Mouse (Mus musculus): ENCODE results near the gene Tmem125. TPM values are rescaled to one million over a fixed set of nuclear protein-coding genes. Genes with fewer than 3 reads are reported as not detected.

Gene Tmem125
- total RNA-seq (2021): under 1 TPM; 0.14 to 0.23 TPM
- long read RNA-seq, experiment 1: 0 reads
- long read RNA-seq, experiment 2, partial matches to known transcripts: 0 of 1 reads
- long read RNA-seq, experiment 2, other reads (novel, unspliced or antisense): 0 of 1 reads

GRCm38 (mm10) chr4:118543592-118544260 is at the start of gene Tmem125:
Gene Tmem125 (minus strand): TSS chr4:118544044.
- DNase-seq: no peak

GRCm38 (mm10) chr4:118589733-118590130 is 45.9 kb upstream of the Tmem125 start:
- no peak for DNase-seq

GRCm38 (mm10) chr4:118589053-118589732 is 45.3 kb upstream of the Tmem125 start:
- no peak for DNase-seq

- DNase-seq: no peak
These were observed 38.8 kb upstream of the Tmem125 start for GRCm38 (mm10) chr4:118582629-118583028.

DNA sequence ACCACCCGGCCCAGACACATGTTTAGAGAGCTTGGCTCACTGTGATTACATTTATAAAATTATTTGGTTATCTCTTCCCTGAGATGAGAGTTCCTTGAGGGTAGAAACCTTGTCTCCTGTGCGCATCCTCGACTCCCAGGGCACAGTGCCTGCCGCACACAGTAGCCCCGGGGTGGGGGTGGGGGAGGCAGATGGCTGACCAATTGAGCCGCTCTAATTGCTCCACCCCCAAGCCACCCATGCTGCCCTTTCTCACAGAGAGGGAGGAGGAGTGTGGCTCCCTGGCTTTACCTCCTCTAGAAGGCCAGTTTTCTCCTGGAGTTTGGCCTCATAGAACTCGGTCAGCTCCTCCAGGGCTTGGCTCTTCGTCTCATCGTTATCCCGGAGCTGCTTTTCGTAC is 37.7 kb upstream of the Tmem125 start:
- no peak for DNase-seq

DNA sequence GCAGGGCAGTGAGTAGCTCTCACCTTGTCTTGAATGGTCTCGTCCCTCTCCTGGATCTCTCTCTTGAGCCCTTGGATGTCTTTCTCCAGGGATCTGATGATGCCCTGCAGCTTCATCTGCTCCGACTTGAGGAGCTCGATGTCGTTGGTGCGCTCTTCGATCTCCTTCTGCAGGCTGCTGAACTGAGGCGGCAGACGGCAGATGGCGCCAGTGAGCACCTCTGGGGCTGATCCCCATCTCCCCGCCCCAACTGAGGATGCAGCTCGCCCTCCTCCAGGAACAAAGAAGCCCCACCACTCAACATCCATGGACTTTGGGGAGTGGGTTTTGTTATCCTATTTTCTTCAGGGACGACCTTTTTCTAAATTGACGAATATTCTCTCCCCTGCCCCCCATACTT is 35.5 kb upstream of the Tmem125 start:
- DNase-seq: peak; percentile 60

- peak; percentile 92 for DNase-seq
These were observed 32.3 kb upstream of the Tmem125 start for GRCm38 (mm10) chr4:118576097-118576496.

DNA sequence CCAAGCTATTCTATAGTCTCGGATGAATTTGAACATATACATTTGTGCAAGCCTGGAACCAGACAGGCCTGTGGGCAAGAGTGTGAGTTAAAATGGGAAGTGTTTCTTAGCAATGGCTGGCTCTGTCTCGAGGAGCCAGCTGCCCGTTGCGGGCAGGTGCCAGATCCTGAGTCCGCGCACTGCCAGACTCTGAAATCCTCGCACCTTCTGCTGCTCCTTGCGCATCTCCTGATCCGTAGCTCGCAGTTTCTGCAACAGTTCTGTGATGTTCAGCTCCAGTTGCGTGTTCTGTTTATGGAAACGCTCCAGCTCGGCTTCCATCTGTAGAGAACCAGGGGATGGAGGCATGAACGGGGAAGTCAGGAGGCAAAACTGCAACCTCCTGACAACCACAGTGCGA is 27.6 kb upstream of the Tmem125 start:
- DNase-seq: no peak

DNA sequence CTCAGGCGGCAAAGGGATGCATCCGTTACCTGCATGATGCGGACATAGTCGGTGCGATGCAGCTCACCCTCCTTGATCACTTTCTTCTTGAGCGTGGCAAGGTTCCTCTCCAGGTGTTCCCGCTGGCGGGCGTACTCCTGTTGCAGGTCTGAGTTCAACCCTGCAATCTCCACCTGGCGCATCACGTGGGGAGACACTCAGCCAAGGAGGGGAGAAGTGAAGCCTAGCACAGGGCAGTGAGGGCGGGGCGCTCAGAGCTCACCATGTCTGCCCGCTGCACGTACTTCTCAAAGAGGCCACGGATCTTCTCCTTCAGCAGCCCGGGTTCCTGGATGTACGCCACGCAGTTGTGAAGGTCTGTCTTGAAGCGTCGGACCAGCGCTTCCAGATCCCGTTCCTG is 25.5 kb upstream of the Tmem125 start:
- no peak for DNase-seq

DNA sequence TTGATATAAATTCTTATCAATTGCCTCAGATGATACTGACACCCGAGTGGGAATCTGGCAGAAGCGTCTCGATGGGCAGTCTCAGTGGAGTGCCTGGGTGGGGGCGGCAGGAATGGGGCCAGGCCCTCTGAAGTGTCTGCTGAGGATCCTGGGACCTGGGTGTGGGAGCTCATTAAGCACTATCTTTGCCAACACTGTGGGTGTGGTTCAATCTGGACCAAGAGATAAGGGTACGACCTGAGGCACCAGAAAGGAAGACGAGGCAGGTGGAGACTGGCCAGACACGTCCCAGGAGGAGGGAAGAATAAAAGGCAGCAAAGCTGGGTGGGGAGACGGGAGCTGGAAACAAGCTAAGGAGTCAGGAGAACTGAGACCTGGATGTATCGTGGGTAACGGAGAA is 24.9 kb upstream of the Tmem125 start:
- no peak for DNase-seq

DNA sequence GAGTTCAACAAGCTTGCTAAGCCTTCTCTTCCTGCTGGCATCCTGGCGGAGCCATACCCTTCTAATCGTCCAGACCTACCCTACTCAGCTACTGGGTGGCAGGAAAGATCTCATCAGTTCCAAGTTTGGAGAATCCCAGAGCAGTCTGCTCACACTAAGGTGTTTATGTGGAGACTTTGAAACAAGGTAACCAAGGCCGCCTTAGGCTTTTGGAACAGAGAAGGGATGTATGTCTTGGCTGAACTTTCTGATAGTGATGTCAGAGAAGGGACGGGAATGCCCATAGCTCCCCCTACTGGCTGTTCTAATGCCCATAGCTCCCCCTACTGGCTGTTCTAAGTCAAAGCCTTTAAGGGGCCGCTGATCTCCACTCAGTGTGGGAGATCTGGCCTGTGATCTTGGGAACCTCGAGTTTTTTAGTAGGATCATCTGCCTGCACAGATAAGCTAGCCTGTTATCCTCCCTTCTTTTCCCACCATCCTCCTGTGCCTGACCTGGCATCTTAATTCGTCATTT is 22.4 kb upstream of the Tmem125 start:
- DNase-seq: no peak

DNA sequence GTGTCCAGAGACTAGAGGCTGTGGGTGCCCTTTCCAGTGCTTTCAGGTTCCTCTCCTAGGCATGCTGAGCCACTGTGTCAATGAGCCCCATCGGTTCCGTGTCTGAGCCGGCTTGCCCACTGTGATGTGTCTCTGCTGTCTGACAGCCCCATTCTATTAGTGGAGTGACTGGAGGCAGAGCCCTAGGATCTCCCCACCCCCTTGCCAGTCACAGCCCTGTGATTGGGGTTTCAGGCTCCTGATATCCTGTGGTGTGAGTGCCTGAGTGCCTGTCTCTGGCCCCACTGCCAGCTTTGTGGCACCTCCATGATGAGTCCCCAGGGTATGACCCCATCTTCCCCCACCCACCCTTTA is 21.1 kb upstream of the Tmem125 start:
- no peak for DNase-seq

DNA sequence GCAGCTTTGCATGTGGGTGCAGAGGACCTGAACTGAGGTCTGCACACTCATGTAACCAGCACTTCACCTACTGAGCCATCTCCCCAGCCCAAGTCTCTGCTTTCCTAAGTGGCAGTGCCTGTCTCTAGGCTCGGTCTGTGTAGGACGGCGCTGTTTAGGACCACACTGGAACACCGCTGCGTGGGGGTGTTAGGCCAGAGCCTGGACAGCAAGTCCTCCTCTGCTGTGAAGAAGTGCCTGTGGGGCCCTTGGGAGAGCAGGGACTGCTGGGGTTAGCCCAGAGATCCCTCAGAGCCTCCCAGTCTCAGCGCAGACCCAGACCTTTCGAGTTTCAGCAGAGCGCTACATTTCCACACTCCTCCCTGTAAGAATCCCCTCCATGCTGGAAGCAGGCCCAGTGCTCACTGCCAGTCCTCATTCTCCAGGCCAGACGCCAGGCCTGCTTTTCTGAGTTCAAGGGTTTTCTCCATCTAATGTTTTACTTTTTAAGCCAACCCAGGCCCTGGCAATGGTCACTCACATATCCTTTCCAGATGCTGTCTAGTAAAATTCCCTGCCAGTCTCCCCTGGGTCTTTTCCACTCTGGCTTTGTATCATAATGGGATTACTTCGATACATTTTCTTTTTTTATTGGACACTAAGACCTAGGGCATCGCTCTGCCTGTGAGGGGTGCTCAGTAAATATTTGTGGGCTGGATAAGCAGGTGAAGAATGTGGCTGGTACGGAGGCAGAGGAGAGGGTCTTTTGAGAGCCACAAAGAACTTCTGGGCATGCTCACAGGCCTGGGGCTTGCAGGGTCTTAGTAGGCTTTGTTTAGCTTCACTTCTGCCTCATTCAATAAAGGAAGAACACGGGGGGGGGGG is 20.4 kb upstream of the Tmem125 start:
- peak; percentile 42 for DNase-seq

DNA sequence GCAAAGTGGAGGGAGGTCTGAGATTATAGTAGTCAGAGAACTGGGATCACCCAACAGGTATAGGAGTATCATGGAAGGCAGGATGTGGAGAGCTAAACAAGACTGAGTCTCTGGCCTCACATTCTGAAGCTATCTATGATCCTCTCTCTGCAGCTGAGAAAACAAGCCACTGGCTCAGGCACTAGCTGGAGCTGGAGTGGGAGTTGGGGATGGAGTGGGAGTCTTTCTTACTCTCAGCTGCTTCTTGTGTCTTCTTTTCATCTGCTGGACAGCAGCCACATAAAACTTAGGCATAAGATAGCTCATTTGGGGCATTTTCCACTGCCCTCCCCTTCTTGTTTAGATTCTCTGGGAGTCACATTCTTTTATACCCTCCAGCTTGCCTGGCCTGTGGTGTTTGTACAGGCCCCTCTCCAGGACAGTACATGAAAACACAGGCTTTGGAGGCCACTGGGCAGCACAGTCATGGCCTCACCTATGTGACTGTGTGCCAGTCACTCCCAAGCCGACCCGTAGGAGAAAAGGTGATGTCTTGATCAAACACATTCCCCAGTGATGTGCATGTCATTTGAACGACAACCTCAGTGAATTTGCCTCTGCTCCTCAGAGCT is 9.3 kb upstream of the Tmem125 start:
- DNase-seq: no peak

GRCm38 (mm10) chr4:118548130-118548480 is 4.3 kb upstream of the Tmem125 start:
- DNase-seq: peak; percentile 50

- DNase-seq: peak; percentile 69
These were observed 3.7 kb upstream of the Tmem125 start for GRCm38 (mm10) chr4:118547424-118548129.

DNA sequence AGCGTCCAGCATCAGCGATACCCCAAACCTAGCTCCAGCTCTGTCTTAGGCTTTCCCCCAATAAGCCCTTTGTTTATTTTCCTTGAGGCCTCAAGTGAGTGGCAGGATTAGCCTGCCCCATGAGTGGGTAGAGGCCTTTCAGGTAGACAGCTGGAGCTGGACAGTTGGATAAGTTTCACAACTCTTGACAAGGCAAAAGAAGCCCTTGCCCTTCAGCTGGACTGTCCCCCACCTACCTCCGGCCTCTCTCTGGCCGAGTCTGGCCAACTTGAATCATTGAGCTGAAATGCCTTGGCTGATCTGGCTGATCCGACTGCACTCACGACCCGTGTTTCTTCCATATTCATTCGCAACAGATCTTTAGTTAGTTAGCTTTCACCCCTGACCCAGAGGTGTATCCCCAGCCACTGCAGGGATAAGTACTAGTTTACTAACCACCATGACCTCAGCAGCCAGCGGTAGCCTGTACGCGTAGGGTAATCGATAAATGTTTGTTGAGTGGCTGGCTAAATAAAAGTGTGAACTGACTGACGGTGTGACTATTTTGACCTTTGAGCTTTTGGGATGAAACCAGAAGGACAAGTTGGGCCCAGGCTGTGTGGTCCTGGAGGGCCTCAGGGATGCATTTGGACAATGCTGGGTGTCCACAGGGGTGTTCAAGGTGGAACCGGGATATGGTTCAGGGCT is 740 bp upstream of the Tmem125 start:
- no peak for DNase-seq

- no peak for DNase-seq
These were observed 700 bp downstream of the Tmem125 start for GRCm38 (mm10) chr4:118543158-118543530.

GRCm38 (mm10) chr4:118542510-118543157 is 1.2 kb downstream of the Tmem125 start:
- DNase-seq: no peak

DNA sequence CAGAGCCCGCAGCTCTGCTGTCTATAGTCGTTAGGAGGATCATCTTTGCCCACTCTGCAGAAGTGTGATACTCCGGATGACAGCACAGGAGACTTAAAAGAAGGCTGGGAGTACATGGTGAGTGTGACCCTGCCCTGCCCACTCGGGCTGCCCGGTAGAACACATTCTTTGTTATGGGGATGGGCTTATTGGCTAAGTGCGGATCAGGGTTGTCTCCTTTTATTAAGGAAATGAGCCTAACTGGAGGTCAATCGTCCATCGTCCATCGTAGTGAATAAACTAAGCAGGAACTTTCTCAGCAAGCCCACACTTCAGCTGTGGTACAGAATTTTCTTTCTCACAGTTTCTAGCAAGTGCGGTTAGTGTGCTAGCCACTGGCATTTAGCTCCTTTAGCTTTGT is 3.9 kb downstream of the Tmem125 start:
- DNase-seq: no peak

GRCm38 (mm10) chr4:118537801-118538200 is 6.0 kb downstream of the Tmem125 start:
- DNase-seq: no peak
